Mouse (Mus musculus) brain, embryonic 14.5 days (tissue): Measurements from ENCODE around the gene Bri3.

Source experiments
- CTCF ChIP-seq: fragments of 200-500 bp; IDR thresholded peaks from 2 replicates; pipeline ENCODE4 v1.5.1; 2012; ENCODE audit warnings: inconsistent platforms, mild to moderate bottlenecking, moderate library complexity, borderline replicate concordance; ENCODE audit not compliant: insufficient read depth, insufficient read length; ENCODE audit errors: extremely low read depth
- POLR2A ChIP-seq: fragments of 200-500 bp; IDR thresholded peaks from 2 replicates; pipeline ENCODE4 v1.6.1; 2012; ENCODE audit warnings: mild to moderate bottlenecking, inconsistent platforms, borderline replicate concordance; ENCODE audit not compliant: poor library complexity, insufficient read depth, insufficient read length, severe bottlenecking; ENCODE audit errors: extremely low read depth

GRCm38 (mm10) chr5:144387851-144388250, 143.6 kb downstream of the Bri3 start:
- TF ChIP-seq CTCF (peak; percentile 81), POLR2A (no peak)
